Mouse (Mus musculus): ENCODE measurements around the gene Gm14137. TPM values are rescaled to one million over a fixed set of nuclear protein-coding genes. Genes with fewer than 3 reads are reported as not detected.
A peak's percentile ranks its signal among the peaks of the same experiment; 100 is the strongest.

Gene Gm14137
- total RNA-seq, 2 experiments from 2014 or later = not detected

DNA sequence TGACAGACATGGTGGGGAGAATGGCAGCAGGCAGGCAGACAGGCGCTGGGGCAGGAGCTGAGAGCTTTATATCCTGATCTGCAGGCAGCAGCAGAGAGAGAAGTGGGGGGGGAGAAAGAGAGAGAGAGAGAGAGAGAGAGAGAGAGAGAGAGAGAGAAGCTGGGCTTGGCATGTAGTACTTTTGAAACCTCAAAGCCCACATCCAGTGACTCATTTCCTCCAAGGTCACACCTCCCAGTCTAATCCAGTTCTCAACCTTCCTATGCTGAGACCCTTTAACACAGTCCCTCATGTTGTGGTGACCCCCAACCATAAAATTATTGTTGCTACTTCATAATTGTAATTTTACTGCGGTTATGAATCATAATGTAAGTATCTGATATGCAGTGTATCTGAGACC is 4.0 kb upstream of the Gm14137 start:
- DNase-seq = no peak
- intact Hi-C loops (cut with DNase I) = no loop called here

DNA sequence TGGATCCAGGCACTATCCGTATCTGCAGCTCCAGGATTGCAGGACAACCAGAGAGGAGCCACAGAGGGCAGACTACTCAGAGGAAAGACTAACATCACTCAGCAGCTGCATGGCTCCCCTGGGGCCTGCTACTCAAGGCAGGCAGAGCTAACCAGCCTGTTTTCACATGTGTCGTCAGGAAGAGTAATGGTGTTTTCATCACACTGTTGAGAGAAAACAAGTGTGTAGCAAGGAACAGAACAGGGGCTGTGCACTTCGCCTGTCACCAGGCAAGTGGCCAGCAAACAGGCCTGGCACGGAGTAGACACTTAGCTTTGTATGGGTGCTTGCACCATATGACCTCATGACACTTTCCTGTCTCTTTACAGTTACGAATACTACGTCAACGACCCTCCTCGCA is 2.7 kb upstream of the Gm14137 start:
- no peak for DNase-seq
- intact Hi-C loops (cut with DNase I) = no loop called here

- intact Hi-C loops (cut with DNase I) = no loop called here
- no peak for DNase-seq
These were observed 1.9 kb upstream of the Gm14137 start for GRCm38 (mm10) chr2:119172446-119172845.

- intact Hi-C loops (cut with DNase I) = no loop called here
- DNase-seq = peak in 1 of 2 experiments; percentile 44
These were observed 1.3 kb upstream of the Gm14137 start for GRCm38 (mm10) chr2:119172862-119173576.

- no peak for DNase-seq
- intact Hi-C loops (cut with DNase I) = no loop called here
These were observed 557 bp downstream of the Gm14137 start for GRCm38 (mm10) chr2:119174866-119175265.

DNA sequence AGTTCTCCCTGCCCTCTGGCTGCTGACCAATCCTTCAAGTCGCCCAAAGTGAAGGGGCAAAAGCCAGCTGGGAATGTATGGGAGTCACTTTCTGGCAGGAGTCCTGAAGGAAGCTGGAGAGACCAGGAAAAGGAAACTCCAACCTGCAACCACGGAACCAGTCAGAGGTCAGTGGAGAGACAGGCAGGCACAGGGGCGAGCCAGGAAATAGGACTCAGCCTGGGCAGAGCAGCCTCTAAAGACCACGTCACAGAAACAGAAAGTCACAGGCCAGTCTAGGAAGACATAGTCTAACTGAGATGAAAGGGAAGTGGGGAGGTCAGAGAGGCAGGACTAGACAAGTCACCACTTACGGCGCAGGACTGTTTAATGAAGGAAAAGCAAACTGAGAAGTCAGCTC is 1.3 kb downstream of the Gm14137 start:
- DNase-seq = no peak

DNA sequence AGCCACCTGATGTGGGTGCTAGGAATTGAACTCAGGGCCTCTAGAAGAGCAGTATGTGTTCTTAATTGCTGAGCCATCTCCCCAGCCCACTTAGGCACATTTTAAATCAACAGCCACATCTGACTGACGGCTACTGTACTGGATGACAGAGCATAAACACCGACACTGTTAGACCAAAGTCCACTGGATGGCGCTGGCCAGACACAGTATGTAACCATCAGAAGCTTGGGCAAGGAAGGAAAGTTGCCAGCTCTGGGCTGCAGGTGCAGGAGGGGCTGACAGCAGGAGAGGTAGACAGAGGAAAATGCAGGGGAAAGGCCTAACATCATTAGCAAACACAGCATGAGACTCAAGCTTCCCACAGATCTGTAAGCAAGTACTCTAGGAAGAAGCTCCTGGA is 2.5 kb downstream of the Gm14137 start:
- intact Hi-C loops (cut with DNase I) = no loop called here
- DNase-seq = no peak

More for the DNA sequence above, 1.3 kb downstream of the Gm14137 start:
- intact Hi-C loops (cut with DNase I) = no loop called here

DNA sequence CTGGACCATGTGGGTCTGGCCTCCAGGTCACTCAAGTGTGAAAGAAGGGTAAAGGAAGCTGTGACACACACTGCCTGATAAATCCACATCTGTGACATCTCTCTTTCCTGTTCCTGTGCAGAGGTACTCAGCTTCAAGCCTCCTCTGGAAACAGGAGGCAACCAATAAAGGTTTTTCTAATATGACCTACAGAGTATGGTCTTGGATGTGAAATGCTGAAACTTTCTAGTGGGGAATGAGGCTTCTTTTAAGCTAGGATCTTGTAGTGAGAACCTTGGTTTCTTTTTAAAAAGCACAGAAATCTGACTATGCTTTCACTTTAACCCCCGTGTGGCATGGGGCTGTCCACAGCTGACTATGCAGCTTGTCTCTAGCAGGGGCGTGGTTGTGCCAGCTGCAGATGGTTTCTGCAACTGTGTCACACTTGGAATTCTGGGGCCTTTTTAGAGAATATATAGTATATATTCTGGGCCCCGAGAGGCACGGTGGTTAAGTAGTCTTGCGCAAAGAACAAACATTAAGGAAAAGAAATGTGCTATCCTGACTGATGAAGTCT is 3.2 kb downstream of the Gm14137 start:
- intact Hi-C loops (cut with DNase I) = no loop called here
- DNase-seq = no peak

GRCm38 (mm10) chr2:119182914-119183313 is 8.6 kb downstream of the Gm14137 start:
- intact Hi-C loops (cut with DNase I) = loop anchor here (10.0 kb wide), 1 partner anchor 278 kb away; the partner anchor contains the start of gene Bahd1
- DNase-seq = no peak

DNA sequence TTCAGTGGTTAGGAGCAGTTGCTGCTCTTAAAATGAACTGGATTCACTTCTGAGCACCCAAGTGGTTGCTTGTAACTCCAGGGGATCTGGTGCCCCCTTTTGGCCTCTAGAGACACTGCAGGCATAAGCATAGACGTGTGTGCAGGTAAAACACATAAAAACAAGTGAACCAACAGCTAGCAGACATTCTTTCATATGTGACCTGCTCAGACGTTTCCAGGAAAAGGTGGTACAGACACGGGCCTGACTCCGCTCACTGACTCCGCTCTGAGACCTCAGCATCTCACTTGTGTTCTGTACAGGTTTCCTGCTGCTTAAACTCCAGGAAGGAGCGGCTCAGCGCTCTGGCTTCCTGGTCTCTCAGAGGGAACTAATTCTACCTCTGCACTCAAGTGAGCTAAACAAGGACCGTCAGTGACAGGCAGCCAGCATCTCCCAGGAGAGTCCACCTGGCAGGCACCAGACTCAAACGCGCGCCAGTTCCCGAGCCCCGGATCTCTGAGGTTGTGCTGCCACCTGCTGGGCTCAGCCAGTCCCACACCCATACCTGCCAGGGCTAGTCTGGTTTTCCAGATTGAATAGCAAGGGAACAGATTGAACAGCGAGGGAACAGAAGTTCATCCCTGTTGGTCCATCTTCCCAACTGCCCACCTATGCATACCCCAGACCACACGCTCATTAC is 14.9 kb downstream of the Gm14137 start:
- intact Hi-C loops (cut with DNase I) = loop anchor here (5.0 to 10.0 kb wide), 4 partner anchors 47 to 284 kb away; partner anchors contain the start of gene Bahd1
- DNase-seq = peak; percentile 82 to 86

- DNase-seq = no peak
- intact Hi-C loops (cut with DNase I) = loop anchor here (5.0 kb wide), 1 partner anchor 34 kb away; the partner anchor contains the start of gene Rmdn3
These were observed 16.7 kb downstream of the Gm14137 start for GRCm38 (mm10) chr2:119190969-119191368.

GRCm38 (mm10) chr2:119194140-119194539 is 19.8 kb downstream of the Gm14137 start:
- intact Hi-C loops (cut with DNase I) = loop anchor here (5.0 kb wide), 1 partner anchor 37 kb away; the partner anchor contains the start of gene Rmdn3
- DNase-seq = peak; percentile 43

DNA sequence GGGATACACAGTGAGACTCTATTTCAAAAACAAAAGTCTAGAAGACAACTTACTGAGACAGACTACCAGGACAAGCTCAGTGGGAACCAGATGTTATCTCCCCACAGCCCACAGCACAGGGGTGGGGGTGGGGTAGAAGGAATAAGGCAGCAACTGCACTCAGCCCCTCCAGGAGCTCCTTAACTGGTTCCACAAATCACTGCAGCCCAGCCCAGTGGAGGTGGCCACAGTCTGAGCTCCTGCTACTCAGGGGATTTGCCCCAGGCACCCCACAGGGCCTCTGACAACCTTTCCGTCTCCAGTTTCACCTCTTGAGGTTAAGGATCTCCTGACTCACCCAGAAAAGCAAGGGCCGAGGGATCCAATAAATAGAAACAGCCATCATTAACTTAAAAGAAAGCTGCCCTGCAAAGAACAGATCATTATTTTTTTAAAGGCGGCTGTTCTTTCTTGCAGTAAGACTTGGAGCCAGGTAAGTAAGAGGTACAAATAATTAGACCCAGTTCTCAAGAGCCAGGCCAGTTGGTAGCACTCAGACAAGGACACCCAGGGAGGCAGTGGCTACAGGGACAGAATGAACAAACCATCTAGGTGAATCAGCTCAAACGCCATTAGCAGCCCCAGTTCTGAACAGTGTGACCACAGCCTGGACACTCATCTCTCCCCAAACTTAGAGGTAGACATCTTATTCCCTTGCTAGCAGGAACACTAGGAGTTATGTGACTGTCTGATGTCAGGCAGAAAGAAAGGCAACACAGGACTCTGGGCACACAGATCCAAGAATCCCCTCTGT is 22.2 kb downstream of the Gm14137 start:
- intact Hi-C loops (cut with DNase I) = no loop called here
- DNase-seq = no peak

GRCm38 (mm10) chr2:119197493-119197892 is 23.2 kb downstream of the Gm14137 start:
- intact Hi-C loops (cut with DNase I) = no loop called here
- DNase-seq = no peak

GRCm38 (mm10) chr2:119198049-119198448 is 23.7 kb downstream of the Gm14137 start:
- intact Hi-C loops (cut with DNase I) = no loop called here
- DNase-seq = no peak

DNA sequence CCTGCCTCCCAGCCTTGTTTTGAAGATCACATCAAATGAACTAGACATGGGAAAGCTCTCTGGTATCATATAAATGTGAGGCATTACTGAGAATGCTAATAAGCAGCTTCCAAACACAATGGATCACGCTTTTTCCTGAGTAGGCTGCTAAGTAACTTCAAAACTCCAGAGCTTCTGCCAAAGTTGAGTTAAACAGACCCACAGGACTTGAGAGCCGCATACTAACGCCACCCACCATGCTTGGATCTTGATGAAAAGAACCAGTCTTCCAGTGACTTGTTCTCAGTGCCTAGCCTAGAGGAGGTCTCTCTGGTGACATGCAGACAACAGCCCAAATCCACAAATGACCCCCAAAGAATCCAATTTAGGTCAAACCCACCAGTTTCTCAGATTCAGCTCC is 24.6 kb downstream of the Gm14137 start:
- no peak for DNase-seq
- intact Hi-C loops (cut with DNase I) = no loop called here

- DNase-seq = peak in 1 of 2 experiments; percentile 31
- intact Hi-C loops (cut with DNase I) = loop anchor here (10.0 kb wide), 1 partner anchor 1572 kb away; no protein-coding TSS in a partner anchor
These were observed 28.7 kb downstream of the Gm14137 start for GRCm38 (mm10) chr2:119202914-119203453.

- DNase-seq = no peak
- intact Hi-C loops (cut with DNase I) = loop anchor here (10.0 kb wide), 1 partner anchor 1571 kb away; no protein-coding TSS in a partner anchor
These were observed 29.7 kb downstream of the Gm14137 start for GRCm38 (mm10) chr2:119203871-119204460.

DNA sequence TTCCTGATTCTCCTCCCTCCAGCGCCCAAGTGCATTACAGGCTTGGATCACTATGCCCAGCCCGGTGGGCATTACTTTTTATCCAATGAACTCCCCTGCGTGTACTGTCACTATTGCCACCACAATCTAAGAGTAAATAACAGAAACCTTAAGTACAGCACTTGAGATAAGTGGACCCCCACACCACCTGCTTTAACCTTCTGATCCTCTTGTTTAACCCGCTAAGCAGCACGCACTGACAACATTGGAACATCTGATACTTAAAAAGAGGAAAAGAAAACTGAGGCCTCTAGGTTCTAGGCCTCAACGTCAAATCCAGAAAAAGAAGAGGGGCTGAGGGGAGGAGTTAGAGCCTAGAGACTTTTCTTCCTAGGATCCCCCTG is 33.6 kb downstream of the Gm14137 start:
- intact Hi-C loops (cut with DNase I) = loop anchor here (10.0 kb wide), 1 partner anchor 1567 kb away; no protein-coding TSS in a partner anchor
- no peak for DNase-seq
